Mouse (Mus musculus) MEL (cell line): Measurements from ENCODE around the gene Pld5. TPM values are rescaled to one million over a fixed set of nuclear protein-coding genes. Genes with fewer than 3 reads are reported as not detected.

ENCODE experiments used
- DNase-seq: peaks from one replicate; pipeline ENCODE4 v3.0.0; 2011; ENCODE audit warnings: low read depth, low spot score
- H3K27ac ChIP-seq: 2 replicates; pipeline ENCODE4 v1.5.1; 2012; ENCODE audit warnings: low read depth, mild to moderate bottlenecking, control low read depth, low read length, moderate library complexity; ENCODE audit not compliant: control insufficient read depth
- H3K27me3 ChIP-seq, 2 experiments: fragments of 150-350 bp in 1 of 2; sonication (generic) in 1 of 2; 2 replicates each; pipeline ENCODE4 v1.6.1; 2012; ENCODE audit warnings: low read length in 2 of 2, mild to moderate bottlenecking in 2 of 2, improper control_type of control experiment in 1 of 2, moderate library complexity in 1 of 2; ENCODE audit not compliant: insufficient read depth in 2 of 2, control insufficient read depth in 1 of 2
- H3K36me3 ChIP-seq, 2 experiments: 2 replicates each; pipeline ENCODE4 v1.6.1; 2012 to 2014; ENCODE audit warnings: low read length in 2 of 2, improper control_type of control experiment in 1 of 2, inconsistent platforms in 1 of 2, mild to moderate bottlenecking in 1 of 2; ENCODE audit not compliant: insufficient read depth in 2 of 2, control insufficient read depth in 1 of 2
- H3K4me1 ChIP-seq, 2 experiments: fragments of 150-350 bp in 1 of 2; sonication (generic) in 1 of 2; 2 replicates each; pipeline ENCODE4 v1.6.1; 2012; ENCODE audit warnings: low read length in 2 of 2, improper control_type of control experiment in 1 of 2, mild to moderate bottlenecking in 1 of 2; ENCODE audit not compliant: insufficient read depth in 2 of 2, control insufficient read depth in 1 of 2
- H3K4me3 ChIP-seq, 2 experiments: fragments of 150-350 bp in 1 of 2; sonication (generic) in 1 of 2; 2 replicates each; pipeline ENCODE4 v1.5.1; 2012; ENCODE audit warnings: low read depth in 2 of 2, low read length in 2 of 2, mild to moderate bottlenecking in 2 of 2, moderate library complexity in 2 of 2, control low read depth in 1 of 2, improper control_type of control experiment in 1 of 2; ENCODE audit not compliant: control insufficient read depth in 1 of 2, insufficient read depth in 1 of 2
- H3K79me2 ChIP-seq: 2 replicates; pipeline ENCODE4 v1.6.1; 2012; ENCODE audit warnings: mild to moderate bottlenecking, low read length, moderate library complexity; ENCODE audit not compliant: control insufficient read depth, poor library complexity, insufficient read depth
- H3K9ac ChIP-seq: 2 replicates; pipeline ENCODE4 v1.6.1; 2012; ENCODE audit warnings: low read depth, mild to moderate bottlenecking, control low read depth, low read length, moderate library complexity; ENCODE audit not compliant: control insufficient read depth, poor library complexity, severe bottlenecking
- H3K9me3 ChIP-seq: fragments of 150-350 bp; sonication (generic); replicated peaks from 2 replicates; pipeline ENCODE4 v1.6.1; 2012; ENCODE audit warnings: mild to moderate bottlenecking, low read length, improper control_type of control experiment, moderate library complexity; ENCODE audit not compliant: insufficient read depth
- BHLHE40 ChIP-seq: IDR thresholded peaks from 2 replicates; pipeline ENCODE4 v1.6.1; 2012; ENCODE audit warnings: low read depth, mild to moderate bottlenecking, inconsistent platforms, low read length, improper control_type of control experiment, borderline replicate concordance
- CHD1 ChIP-seq: IDR thresholded peaks from 2 replicates; pipeline ENCODE4 v1.6.1; 2012; ENCODE audit warnings: low read depth, mild to moderate bottlenecking, inconsistent platforms, low read length, improper control_type of control experiment
- CTCF ChIP-seq, 3 experiments: IDR thresholded peaks in 2 of 3; conservative IDR thresholded peaks in 1 of 3; 2 replicates each; pipeline ENCODE4 v1.5.1; 2011 to 2012; ENCODE audit warnings: low read length in 3 of 3, low read depth in 2 of 3, mild to moderate bottlenecking in 2 of 3, improper control_type of control experiment in 1 of 3, inconsistent platforms in 1 of 3, mixed read lengths in 1 of 3, moderate library complexity in 1 of 3; ENCODE audit not compliant: control insufficient read depth in 1 of 3, insufficient read depth in 1 of 3, poor library complexity in 1 of 3, severe bottlenecking in 1 of 3
- E2F4 ChIP-seq: IDR thresholded peaks from 2 replicates; pipeline ENCODE4 v1.6.1; 2011; ENCODE audit warnings: low read depth, low read length, improper control_type of control experiment, borderline replicate concordance
- GABPA ChIP-seq: IDR thresholded peaks from 2 replicates; pipeline ENCODE4 v1.6.1; 2012; ENCODE audit warnings: low read depth, mild to moderate bottlenecking, inconsistent platforms, low read length, improper control_type of control experiment, moderate library complexity
- GATA1 ChIP-seq: IDR thresholded peaks from 2 replicates; pipeline ENCODE4 v1.6.1; 2011; ENCODE audit warnings: low read depth, low read length, improper control_type of control experiment
- HCFC1 ChIP-seq: IDR thresholded peaks from 2 replicates; pipeline ENCODE4 v1.6.1; 2012; ENCODE audit warnings: low read depth, mild to moderate bottlenecking, inconsistent platforms, low read length, improper control_type of control experiment, moderate library complexity
- KAT2A ChIP-seq: conservative IDR thresholded peaks from 2 replicates; pipeline ENCODE4 v1.6.1; 2012; ENCODE audit warnings: low read depth, low read length, improper control_type of control experiment, inconsistent platforms
- MAZ ChIP-seq: IDR thresholded peaks from 2 replicates; pipeline ENCODE4 v1.6.1; 2012; ENCODE audit warnings: low read depth, mild to moderate bottlenecking, inconsistent platforms, low read length, improper control_type of control experiment
- MEF2A ChIP-seq: IDR thresholded peaks from 2 replicates; pipeline ENCODE4 v1.6.1; 2014; ENCODE audit warnings: low read depth, mild to moderate bottlenecking, inconsistent platforms, low read length, improper control_type of control experiment; ENCODE audit not compliant: poor library complexity, insufficient replicate concordance, severe bottlenecking; ENCODE audit errors: extremely low read depth
- MYB ChIP-seq: IDR thresholded peaks from 2 replicates; pipeline ENCODE4 v1.6.1; 2011; ENCODE audit warnings: mild to moderate bottlenecking, low read depth, low read length, improper control_type of control experiment
- NELFE ChIP-seq: IDR thresholded peaks from 2 replicates; pipeline ENCODE4 v1.6.1; 2011; ENCODE audit warnings: low read depth, low read length, improper control_type of control experiment
- RAD21 ChIP-seq: IDR thresholded peaks from 2 replicates; pipeline ENCODE4 v1.6.1; 2011; ENCODE audit warnings: mild to moderate bottlenecking, low read depth, low read length, improper control_type of control experiment
- RCOR1 ChIP-seq: IDR thresholded peaks from 2 replicates; pipeline ENCODE4 v1.6.1; 2012; ENCODE audit warnings: low read depth, mild to moderate bottlenecking, inconsistent platforms, low read length, improper control_type of control experiment
- TAL1 ChIP-seq: IDR thresholded peaks from 2 replicates; pipeline ENCODE4 v1.6.1; 2012; ENCODE audit warnings: mild to moderate bottlenecking, inconsistent platforms, low read length, moderate library complexity, mixed read lengths
- TCF12 ChIP-seq: IDR thresholded peaks from 2 replicates; pipeline ENCODE4 v1.6.1; 2014; ENCODE audit warnings: low read depth, mild to moderate bottlenecking, inconsistent platforms, low read length, improper control_type of control experiment, moderate library complexity
- USF2 ChIP-seq, 2 experiments: IDR thresholded peaks; 2 replicates each; pipeline ENCODE4 v1.6.1; 2011 to 2012; ENCODE audit warnings: improper control_type of control experiment in 2 of 2, low read length in 2 of 2, borderline replicate concordance in 1 of 2, inconsistent platforms in 1 of 2, low read depth in 1 of 2, mild to moderate bottlenecking in 1 of 2; ENCODE audit not compliant: insufficient read depth in 1 of 2
- ZKSCAN1 ChIP-seq: IDR thresholded peaks from 2 replicates; pipeline ENCODE4 v1.6.1; 2012; ENCODE audit warnings: low read depth, mild to moderate bottlenecking, inconsistent platforms, low read length, improper control_type of control experiment, moderate library complexity
- ZMIZ1 ChIP-seq: IDR thresholded peaks from 2 replicates; pipeline ENCODE4 v1.6.1; 2012; ENCODE audit warnings: low read depth, mild to moderate bottlenecking, inconsistent platforms, low read length, improper control_type of control experiment, moderate library complexity
- ZNF384 ChIP-seq: IDR thresholded peaks from 2 replicates; pipeline ENCODE4 v1.6.1; 2012; ENCODE audit warnings: low read depth, mild to moderate bottlenecking, inconsistent platforms, low read length, improper control_type of control experiment
- polyA plus RNA-seq, 2 experiments: library from polyadenylated mRNA; stranded (reverse) in 1 of 2; unstranded in 1 of 2; fragments of >175 nt in 1 of 2; fragments of >200 nt in 1 of 2; gene quantifications; 2 replicates each; pipeline versions ENCODE4 v1.2.1 to v1.2.4; 2012; ENCODE audit warnings: low replicate concordance in 2 of 2, low read depth in 1 of 2; ENCODE audit not compliant: insufficient read length in 2 of 2, insufficient read depth in 1 of 2, missing spikeins in 1 of 2
- total RNA-seq: library from RNA; depleted of rRNA; stranded (reverse); fragments of 300-350 nt; gene quantifications from 2 replicates; pipeline ENCODE4 v1.2.3, GENCODE M21; 2012

Pld5 gene
- total and polyA plus RNA-seq, 3 experiments = 0.01 TPM; not detected in 2

GRCm38 (mm10) chr1:176028397-176028796, 246.7 kb downstream of the Pld5 start:
- H3K4me3 ChIP-seq = no peak overlapping the region
- H3K9ac ChIP-seq = no peak overlapping the region
- H3K27ac ChIP-seq = no peak overlapping the region
- no peaks in the 10 kb centered on the region for H3K27me3 ChIP-seq
- H3K4me1 ChIP-seq = no peaks in the 10 kb centered on the region
- H3K79me2 ChIP-seq = no peaks in the 10 kb centered on the region
- H3K9me3 ChIP-seq = no peaks in the 10 kb centered on the region
- DNase-seq = no peak
- H3K36me3 ChIP-seq = no peaks in the 10 kb centered on the region
- TF ChIP-seq USF2 (IDR thresholded peaks at IDR 0.05; ENCODE audit: borderline replicate concordance in 1 of 2, insufficient read depth in 1 of 2, low read depth in 1 of 2, low read length in 2 of 2) (no peak), NELFE (no peak), TCF12 (no peak), ZKSCAN1 (no peak), BHLHE40 (no peak), CTCF (IDR thresholded peaks at IDR 0.05 in 2 of 3, conservative IDR thresholded peaks at IDR 0.05 in 1 of 3; ENCODE audit: control insufficient read depth in 1 of 3, insufficient read depth in 1 of 3, low read depth in 2 of 3, low read length in 3 of 3, poor library complexity in 1 of 3, severe bottlenecking in 1 of 3) (no peak), HCFC1 (no peak), RCOR1 (no peak), TAL1 (no peak), ZMIZ1 (no peak), ZNF384 (no peak), GATA1 (no peak), CHD1 (no peak), MEF2A (no peak)

GRCm38 (mm10) chr1:176024501-176024900, 250.6 kb downstream of the Pld5 start:
- no peak overlapping the region for H3K4me3 ChIP-seq
- TF ChIP-seq CHD1 = no peak
- TF ChIP-seq TAL1 = no peak
- TF ChIP-seq MYB = no peak
- TF ChIP-seq MAZ = no peak
- TF ChIP-seq E2F4 = no peak
- no peak for TF ChIP-seq RAD21
- TF ChIP-seq GABPA = no peak
- TF ChIP-seq ZMIZ1 = no peak
- TF ChIP-seq KAT2A = no peak
- H3K79me2 ChIP-seq = no peaks in the 10 kb centered on the region
- DNase-seq = no peak
- no peaks in the 10 kb centered on the region for H3K9me3 ChIP-seq
- H3K9ac ChIP-seq = no peak overlapping the region
- H3K27me3 ChIP-seq = no peaks in the 10 kb centered on the region
- no peaks in the 10 kb centered on the region for H3K36me3 ChIP-seq
- no peaks in the 10 kb centered on the region for H3K4me1 ChIP-seq
- no peak overlapping the region for H3K27ac ChIP-seq
